Mouse (Mus musculus): ENCODE results near the gene Snx6.
"Not testable (repeated sequence)": the region's sequence is repeated elsewhere in the genome, so short reads cannot be mapped to it uniquely, and the experiment has no call there.

The Snx6 gene

GRCm38 (mm10) chr12:54795153-54795998 lies at the start of gene Snx6:
Snx6 (minus strand) TSS chr12:54795703.
- in situ Hi-C loops (cut with MboI, MseI) = no loop called here

DNA sequence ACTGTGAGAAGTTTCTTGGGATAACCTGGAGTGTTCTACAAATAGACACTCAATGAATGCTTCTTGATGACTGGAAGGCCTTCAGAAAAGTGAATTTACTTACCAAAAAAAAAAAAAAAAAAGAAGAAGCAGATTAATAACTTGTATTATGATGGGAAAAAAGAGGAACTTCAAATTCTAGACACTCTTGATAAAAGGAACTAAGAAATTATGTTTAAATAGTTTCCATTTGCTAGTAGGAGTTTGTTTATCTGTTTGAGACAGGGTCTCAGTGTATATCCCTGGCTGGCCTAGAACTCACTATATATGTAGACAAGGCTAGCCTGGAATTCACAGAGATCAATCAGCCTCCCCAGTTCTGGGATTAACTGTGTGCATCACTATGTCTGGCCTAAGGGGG lies 48.9 kb upstream of the Snx6 start:
- in situ Hi-C loops (cut with MboI, MseI) = loop anchor here (5.0 kb wide), 1 partner anchor 38 kb away; no protein-coding TSS in a partner anchor

- in situ Hi-C loops (cut with MboI, MseI) = loop anchor here (5.0 kb wide), 1 partner anchor 41 kb away; no protein-coding TSS in a partner anchor
These were observed 46.1 kb upstream of the Snx6 start for GRCm38 (mm10) chr12:54841576-54841975.

DNA sequence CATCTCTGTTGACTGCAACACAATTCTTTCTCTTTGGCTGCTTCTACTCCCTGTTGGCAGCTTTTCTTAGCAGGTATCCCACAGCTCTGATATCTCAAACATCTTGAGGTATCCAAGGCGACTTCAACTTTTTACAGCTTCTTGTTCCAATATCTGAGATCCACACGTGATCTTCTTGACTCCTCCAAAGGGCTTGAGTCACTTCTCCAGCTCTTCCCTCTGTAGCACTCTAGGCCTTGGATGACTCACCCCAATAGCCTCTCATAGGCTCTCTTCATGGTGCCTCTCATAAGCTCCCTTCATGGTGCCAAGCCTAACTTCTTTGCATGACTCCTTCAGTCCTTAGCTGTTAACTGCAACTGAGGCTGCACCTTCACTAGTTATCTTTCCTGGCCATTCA lies 44.3 kb upstream of the Snx6 start:
- in situ Hi-C loops (cut with MboI, MseI) = loop anchor here (5.0 kb wide), 1 partner anchor 42 kb away; no protein-coding TSS in a partner anchor

- in situ Hi-C loops (cut with MboI, MseI) = no loop called here
These were observed 43.4 kb upstream of the Snx6 start for GRCm38 (mm10) chr12:54838931-54839330.

DNA sequence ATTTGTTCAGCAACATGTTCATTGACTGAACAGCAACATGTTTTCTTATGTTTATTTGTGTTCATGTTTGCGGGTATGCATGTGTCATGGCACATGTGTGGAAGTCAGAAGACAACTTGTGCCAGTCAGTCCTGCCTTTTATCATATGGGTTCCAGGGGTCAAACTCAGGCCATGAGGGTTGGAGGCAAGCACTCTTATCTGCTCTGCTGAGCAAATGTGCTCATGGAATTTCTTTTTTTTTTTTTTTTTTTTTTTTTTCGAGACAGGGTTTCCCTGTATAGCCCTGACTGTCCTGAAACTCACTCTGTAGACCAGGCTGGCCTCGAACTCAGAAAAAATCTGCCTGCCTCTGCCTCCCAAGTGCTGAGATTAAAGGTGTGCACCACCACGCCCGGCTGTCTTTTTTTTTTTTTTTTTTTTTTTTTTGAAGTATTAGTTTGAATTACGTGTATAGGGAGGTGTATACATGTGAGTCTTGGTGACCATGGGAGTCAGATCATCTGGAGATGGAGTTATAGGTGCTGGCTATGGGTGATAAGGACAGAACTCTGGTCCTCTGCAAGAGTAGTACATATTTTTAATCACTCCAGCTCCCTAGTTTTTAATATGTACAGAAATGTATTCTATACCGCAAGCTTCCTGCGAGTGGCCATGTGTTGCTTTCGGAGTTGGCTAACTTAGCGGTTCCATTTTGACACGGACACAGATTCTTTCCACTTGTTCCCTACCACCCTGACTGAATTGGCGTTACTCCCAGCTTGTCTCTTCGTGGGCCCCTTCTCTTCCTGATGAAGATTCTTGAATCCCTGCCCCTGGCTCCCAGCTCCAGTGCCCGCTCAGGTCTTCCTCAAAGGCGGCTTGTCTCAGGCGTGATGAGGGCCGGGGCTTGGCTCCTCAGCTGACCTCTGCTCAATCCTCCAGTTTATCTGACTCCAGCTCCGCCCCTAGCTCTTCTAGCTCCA lies 40.4 kb upstream of the Snx6 start:
- in situ Hi-C loops (cut with MboI, MseI) = no loop called here

- in situ Hi-C loops (cut with MboI, MseI) = no loop called here
These were observed 39.5 kb upstream of the Snx6 start for GRCm38 (mm10) chr12:54834925-54835447.

DNA sequence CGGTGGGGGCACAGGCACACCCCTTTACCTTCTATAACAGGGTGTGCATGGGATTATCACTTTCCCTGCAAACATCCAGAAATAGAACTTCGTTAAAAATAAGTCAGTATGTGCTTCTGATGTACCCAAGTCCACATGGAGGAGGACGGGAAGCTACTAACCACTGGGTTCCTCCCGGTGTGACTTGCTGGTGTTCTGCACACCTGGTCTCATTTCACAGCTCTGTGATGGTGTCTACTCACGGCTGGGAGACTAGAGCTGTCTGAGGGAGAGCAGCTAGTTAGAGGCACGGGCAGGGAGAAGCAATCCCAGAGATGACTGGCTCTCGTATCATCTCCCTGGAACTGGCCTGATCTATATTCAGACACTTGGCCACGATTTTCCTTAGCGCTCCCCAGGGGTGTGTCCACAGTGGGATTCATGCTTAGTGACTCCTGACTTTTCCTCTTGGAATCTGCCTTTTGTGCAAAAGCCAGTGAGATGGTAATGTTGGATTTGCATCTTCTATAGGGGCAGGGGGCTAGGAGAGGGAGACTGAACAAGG lies 38.4 kb upstream of the Snx6 start:
- in situ Hi-C loops (cut with MboI, MseI) = no loop called here

DNA sequence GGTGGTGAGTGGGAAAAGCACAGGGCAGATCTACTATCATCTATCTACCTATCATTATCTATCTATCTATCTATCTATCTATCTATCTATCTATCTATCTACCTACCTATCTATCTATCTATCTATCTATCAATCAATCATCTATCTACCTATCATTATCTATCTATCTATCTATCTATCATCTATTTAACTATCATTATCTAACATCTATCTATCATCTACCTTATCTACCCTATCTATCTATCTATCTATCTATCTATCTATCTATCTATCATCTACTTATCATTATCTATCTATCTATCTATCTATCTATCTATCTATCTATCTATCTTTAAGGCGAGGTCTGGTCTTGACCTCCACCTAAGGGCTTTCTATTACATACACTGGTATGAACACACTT lies 36.4 kb upstream of the Snx6 start:
- in situ Hi-C loops (cut with MboI, MseI) = not testable (repeated sequence)

- in situ Hi-C loops (cut with MboI, MseI) = no loop called here
These were observed 35.1 kb upstream of the Snx6 start for GRCm38 (mm10) chr12:54830574-54830973.

- in situ Hi-C loops (cut with MboI, MseI) = no loop called here
These were observed 34.4 kb upstream of the Snx6 start for GRCm38 (mm10) chr12:54829876-54830275.

DNA sequence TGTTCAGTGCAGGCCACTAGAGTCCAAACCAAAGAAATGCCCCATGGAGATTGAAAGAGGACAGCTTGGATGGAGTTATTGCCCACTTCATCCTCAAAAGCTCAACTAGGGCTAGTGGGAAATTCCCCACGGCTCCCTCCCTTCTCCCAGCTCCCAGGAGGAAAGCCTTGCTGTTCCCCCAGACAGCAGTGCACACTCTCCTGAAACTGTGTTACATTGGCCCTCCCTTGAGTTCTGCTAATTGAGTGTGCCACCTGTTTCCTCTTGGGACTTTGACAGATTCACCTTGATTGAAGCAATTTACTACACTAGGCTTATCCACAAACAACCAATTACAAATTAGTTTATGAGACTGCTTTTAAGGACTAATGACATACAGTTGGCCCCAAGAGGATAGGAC lies 32.5 kb upstream of the Snx6 start:
- in situ Hi-C loops (cut with MboI, MseI) = no loop called here

DNA sequence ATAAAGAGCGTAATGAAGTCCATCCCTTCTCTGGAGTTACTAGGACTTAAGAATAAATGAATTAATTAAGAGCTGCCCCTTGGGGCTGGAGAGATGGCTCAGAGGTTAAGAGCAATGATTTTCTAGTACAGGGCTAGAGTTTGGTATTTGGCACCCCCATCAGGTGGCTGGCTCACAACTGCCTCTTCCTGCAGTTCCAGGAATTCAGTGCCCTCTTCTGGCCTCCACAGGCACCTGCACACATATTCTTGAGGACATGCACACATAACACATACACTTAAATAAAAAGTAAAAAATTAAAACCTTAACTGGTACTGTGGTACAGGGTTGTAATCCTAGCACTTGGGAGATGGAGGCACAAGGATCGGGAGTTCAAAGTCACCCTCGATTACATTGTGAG lies 29.7 kb upstream of the Snx6 start:
- in situ Hi-C loops (cut with MboI, MseI) = no loop called here

GRCm38 (mm10) chr12:54822836-54823426 lies 27.4 kb upstream of the Snx6 start:
- in situ Hi-C loops (cut with MboI, MseI) = no loop called here

GRCm38 (mm10) chr12:54820684-54821161 lies 25.2 kb upstream of the Snx6 start:
- in situ Hi-C loops (cut with MboI, MseI) = no loop called here

DNA sequence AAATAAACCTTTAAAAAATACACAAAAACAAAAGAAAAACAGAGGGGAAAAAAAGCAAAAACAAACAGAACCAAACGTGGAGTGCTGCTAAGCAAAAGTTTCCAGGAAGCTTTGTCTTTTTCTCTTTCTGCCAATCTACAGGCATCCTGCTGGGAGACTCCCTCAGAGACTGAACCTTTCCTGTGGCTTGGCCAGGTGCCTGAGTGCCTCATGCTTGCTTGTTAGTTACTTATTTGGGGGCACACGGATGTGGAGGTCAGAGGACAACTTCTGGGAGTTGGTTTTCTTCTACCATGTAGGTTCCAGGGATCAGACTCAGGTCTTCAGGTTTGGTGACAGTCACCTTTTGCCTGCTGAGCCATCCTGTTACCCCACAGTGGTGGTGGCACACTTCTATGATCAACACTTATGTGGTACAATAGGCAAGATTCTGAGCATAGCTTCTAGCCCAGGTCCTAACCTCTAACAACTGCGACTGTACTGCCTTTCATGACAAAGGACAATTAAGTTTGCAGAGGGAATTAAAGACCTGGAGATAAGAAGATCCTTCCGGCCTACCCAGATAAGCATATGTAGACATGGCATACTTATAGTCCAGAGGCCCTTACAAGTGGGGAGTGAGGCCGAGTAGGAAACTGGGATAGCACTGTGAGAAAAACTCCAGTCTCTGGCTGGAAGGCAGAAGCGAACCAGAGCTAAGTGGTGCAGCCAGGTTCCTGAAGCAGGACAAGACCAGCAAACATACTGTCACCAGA lies 23.9 kb upstream of the Snx6 start:
- in situ Hi-C loops (cut with MboI, MseI) = no loop called here

DNA sequence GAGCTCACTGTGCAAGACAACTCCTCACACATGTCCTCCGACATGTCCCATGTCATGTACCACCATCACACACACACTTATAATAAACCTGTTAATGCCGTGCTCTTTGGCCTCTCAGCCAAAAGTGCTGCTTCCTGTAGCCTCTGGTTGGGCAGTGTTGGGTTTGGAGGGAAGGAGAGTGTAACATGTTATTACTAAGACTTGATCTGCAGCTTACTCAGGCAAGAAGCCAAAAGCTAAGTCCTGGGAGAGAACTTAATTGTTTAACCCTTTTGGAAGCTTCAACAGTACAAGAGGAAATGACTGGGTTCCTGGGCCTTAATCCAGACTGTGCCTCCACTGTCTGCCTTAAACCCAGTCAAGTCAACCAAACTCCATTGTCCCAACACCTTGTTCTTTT lies 14.6 kb upstream of the Snx6 start:
- in situ Hi-C loops (cut with MboI, MseI) = no loop called here

DNA sequence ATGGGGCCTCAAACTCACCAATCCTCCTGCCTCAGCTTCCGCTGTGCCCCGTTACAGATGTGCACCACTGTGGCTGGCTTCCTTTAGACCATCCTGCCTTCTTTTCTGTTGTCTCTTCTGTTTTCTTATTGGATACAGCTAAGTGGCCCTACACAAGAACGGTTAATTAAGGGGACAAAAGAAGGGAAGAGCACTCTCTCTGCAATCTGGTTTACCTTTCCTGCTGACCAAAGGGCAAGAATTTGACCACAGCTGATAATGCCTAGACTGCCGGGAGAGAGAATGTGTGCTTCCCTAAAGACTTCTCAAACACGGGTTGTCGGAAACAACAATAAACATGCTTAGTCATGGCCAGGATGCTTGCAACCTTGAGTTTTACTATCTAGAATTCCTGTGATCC lies 12.0 kb upstream of the Snx6 start:
- in situ Hi-C loops (cut with MboI, MseI) = no loop called here

DNA sequence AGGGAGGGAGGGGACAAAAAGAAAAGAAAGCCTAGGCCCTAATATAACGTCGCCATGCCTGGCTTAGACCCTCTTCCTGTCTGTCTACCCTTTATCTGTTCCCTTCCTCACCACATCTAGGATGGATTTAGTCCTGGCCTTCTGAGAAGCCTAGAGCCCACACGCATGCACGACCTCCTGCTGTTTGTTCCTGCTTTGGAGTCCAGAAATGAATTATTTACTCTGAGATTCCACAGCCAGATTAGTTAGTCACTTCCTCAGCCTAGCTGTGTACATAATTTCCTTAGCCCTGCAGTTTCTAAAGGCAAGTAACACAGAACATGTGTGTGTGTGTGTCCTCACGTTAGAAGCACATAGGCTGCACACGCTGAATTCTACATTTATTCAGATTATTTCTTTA lies 10.6 kb upstream of the Snx6 start:
- in situ Hi-C loops (cut with MboI, MseI) = no loop called here

DNA sequence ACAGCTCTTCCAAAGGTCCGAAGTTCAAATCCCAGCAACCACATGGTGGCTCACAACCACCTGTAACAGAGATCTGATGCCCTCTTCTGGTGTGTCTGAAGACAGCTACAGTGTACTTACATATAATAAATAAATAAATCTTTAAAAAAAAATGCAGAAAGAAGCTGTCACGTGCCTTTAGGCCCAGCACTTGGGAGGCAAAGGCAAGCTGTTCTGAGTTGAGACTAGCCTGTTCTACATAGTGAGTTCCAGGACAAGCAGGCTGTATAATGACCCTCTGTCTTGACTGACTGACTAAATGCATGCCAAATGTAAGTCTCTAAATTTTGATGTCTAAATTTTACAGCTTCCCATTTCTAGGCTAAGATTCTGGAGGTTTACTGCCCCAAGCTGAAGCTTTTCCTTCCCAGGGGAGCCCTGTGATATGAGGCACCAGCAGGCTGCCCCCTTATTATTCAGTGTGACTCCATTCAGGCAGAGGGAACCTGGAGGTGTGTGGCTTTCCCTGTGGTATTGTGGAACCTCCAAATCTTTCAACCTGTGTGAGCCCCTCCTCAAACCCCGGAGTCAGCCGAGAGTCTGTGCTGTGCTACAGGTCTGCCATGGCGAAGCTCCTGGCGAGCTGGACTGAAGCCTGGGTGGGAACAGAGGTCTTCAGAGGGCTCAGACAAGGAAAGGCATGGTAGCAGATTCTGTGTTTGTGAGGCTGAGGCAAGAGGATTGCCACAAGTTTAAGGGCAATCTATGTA lies 9.9 kb upstream of the Snx6 start:
- in situ Hi-C loops (cut with MboI, MseI) = no loop called here
